Mouse (Mus musculus): ENCODE measurements at regions not wholly inside any gene's neighbourhood (a gene's known extent, or its start where the extent isn't known, plus 50 kb on each side); places are given as distances from the start of the nearest gene placed in this dataset.

GRCm38 (mm10) chr13:84570984-84571844 lies 349.1 kb downstream of the Tmem161b start:
- TF ChIP-seq CTCF (IDR thresholded peaks at IDR 0.05; ENCODE audit: low read depth, low read length) (no peak), GATA1 (IDR thresholded peaks at IDR 0.05; ENCODE audit: borderline replicate concordance, low read length) (no peak), TAL1 (conservative IDR thresholded peaks at IDR 0.05; ENCODE audit: low read depth, low read length) (no peak)
